Mouse (Mus musculus): ENCODE measurements around the gene Trib3. TPM values are rescaled to one million over a fixed set of nuclear protein-coding genes. Genes with fewer than 3 reads are reported as not detected.
A peak's percentile ranks its signal among the peaks of the same experiment; 100 is the strongest.

Trib3 gene
- polyA plus RNA-seq, 1 experiment, result 27.6 TPM

GRCm38 (mm10) chr2:152327980-152328379 lies 15.9 kb downstream of the Trib3 start:
- TF ChIP-seq CEBPB (IDR thresholded peaks at IDR 0.05; ENCODE audit: low read depth), result no peak
- no peak for TF ChIP-seq CTCF (IDR thresholded peaks at IDR 0.05; ENCODE audit: control insufficient read depth, insufficient read depth, insufficient read length)
- TF ChIP-seq MYOD1 (IDR thresholded peaks at IDR 0.05; ENCODE audit: control insufficient read depth, insufficient read length, low read depth), result no peak
- H3K79me2 ChIP-seq (ENCODE audit: control insufficient read depth, insufficient read depth), result peaks cover 42% of the 10 kb centered on the region
- H3K4me3 ChIP-seq (ENCODE audit: insufficient read depth, poor library complexity, severe bottlenecking), result no peak overlapping the region
- H3K27me3 ChIP-seq (ENCODE audit: control insufficient read depth, insufficient read depth, insufficient read length), result no peaks in the 10 kb centered on the region
- peaks cover 25% of the 10 kb centered on the region for H3K79me3 ChIP-seq (ENCODE audit: low read depth)
- no peak overlapping the region for H3ac ChIP-seq (ENCODE audit: control insufficient read depth, insufficient read length, low read depth)
- H3K36me3 ChIP-seq (ENCODE audit: control insufficient read depth, insufficient read depth), result peaks cover 63% of the 10 kb centered on the region

GRCm38 (mm10) chr2:152326654-152327053 lies 17.2 kb downstream of the Trib3 start:
- H3K4me3 ChIP-seq (ENCODE audit: insufficient read depth, poor library complexity, severe bottlenecking), result no peak overlapping the region
- no peak overlapping the region for H3ac ChIP-seq (ENCODE audit: control insufficient read depth, insufficient read length, low read depth)
- H3K27me3 ChIP-seq (ENCODE audit: control insufficient read depth, insufficient read depth, insufficient read length), result no peaks in the 10 kb centered on the region
- H3K79me3 ChIP-seq (ENCODE audit: low read depth), result peaks cover 22% of the 10 kb centered on the region
- TF ChIP-seq USF1 (IDR thresholded peaks at IDR 0.05; ENCODE audit: low read depth), result peak; percentile 18
- TF ChIP-seq CEBPB (IDR thresholded peaks at IDR 0.05; ENCODE audit: low read depth), result no peak
- TF ChIP-seq CTCF (IDR thresholded peaks at IDR 0.05; ENCODE audit: control insufficient read depth, insufficient read depth, insufficient read length), result no peak
- TF ChIP-seq MYOG (IDR thresholded peaks at IDR 0.05; ENCODE audit: control insufficient read depth, extremely low read depth, insufficient read length), result no peak
- peak; percentile 22 for TF ChIP-seq MYOD1 (IDR thresholded peaks at IDR 0.05; ENCODE audit: control insufficient read depth, insufficient read length, low read depth)
- TF ChIP-seq MAX (IDR thresholded peaks at IDR 0.05), result peak; percentile 91
- peak; percentile 66 for TF ChIP-seq FOSL1 (IDR thresholded peaks at IDR 0.05; ENCODE audit: insufficient read depth, low read length, poor library complexity, severe bottlenecking)
- peaks cover 70% of the 10 kb centered on the region for H3K36me3 ChIP-seq (ENCODE audit: control insufficient read depth, insufficient read depth)
- H3K79me2 ChIP-seq (ENCODE audit: control insufficient read depth, insufficient read depth), result peaks cover 38% of the 10 kb centered on the region

DNA sequence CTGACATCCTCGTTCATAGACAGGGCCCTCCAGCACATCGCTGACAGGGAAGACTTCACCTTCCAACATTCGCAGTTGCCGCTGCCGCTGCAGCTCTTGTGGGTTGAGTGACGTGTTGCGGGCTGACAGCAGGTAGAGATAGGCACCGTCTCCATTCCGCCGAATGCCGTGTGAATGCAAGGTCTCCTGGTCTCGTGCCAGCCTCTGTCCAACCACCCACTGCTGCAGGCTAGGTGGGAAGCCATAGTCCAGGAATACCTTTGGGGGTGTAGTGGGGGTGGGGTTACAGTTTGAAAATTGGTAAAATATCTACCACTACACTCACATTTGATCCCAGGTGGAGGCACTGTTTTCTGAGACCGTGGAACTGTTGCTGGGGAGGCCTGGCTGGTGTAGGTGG lies 17.7 kb downstream of the Trib3 start:
- TF ChIP-seq CTCF (IDR thresholded peaks at IDR 0.05; ENCODE audit: control insufficient read depth, insufficient read depth, insufficient read length), result no peak
- no peak for TF ChIP-seq FOSL1 (IDR thresholded peaks at IDR 0.05; ENCODE audit: insufficient read depth, low read length, poor library complexity, severe bottlenecking)
- TF ChIP-seq CEBPB (IDR thresholded peaks at IDR 0.05; ENCODE audit: low read depth), result no peak
- no peak for TF ChIP-seq USF1 (IDR thresholded peaks at IDR 0.05; ENCODE audit: low read depth)
- no peak for TF ChIP-seq MAX (IDR thresholded peaks at IDR 0.05)
- TF ChIP-seq MYOG (IDR thresholded peaks at IDR 0.05; ENCODE audit: control insufficient read depth, extremely low read depth, insufficient read length), result no peak
- no peak for TF ChIP-seq MYOD1 (IDR thresholded peaks at IDR 0.05; ENCODE audit: control insufficient read depth, insufficient read length, low read depth)
- no peak overlapping the region for H3ac ChIP-seq (ENCODE audit: control insufficient read depth, insufficient read length, low read depth)
- peaks cover 33% of the 10 kb centered on the region for H3K79me2 ChIP-seq (ENCODE audit: control insufficient read depth, insufficient read depth)
- no peaks in the 10 kb centered on the region for H3K27me3 ChIP-seq (ENCODE audit: control insufficient read depth, insufficient read depth, insufficient read length)
- peaks cover 17% of the 10 kb centered on the region for H3K79me3 ChIP-seq (ENCODE audit: low read depth)
- H3K4me3 ChIP-seq (ENCODE audit: insufficient read depth, poor library complexity, severe bottlenecking), result no peak overlapping the region
- H3K36me3 ChIP-seq (ENCODE audit: control insufficient read depth, insufficient read depth), result peaks cover 72% of the 10 kb centered on the region

DNA sequence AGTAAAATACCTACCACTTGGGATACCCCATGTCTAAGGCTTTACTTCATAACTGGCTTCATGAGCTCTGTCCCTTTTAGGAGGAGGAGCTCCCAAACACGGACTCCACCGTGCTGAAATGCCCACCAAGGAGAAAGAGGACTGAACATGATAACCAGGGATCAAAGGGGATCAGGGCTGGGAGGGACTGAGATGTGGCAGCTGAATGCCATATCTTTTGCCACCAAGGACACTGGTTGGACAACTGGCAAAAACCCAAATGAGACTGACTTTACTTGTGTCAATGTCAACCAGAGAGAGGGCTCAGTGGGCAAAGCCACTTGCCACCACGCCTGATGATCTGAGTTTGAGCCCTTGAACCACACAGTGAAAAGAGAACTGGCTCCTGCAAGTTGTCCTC lies 19.0 kb downstream of the Trib3 start:
- no peaks in the 10 kb centered on the region for H3K27me3 ChIP-seq (ENCODE audit: control insufficient read depth, insufficient read depth, insufficient read length)
- peaks cover 20% of the 10 kb centered on the region for H3K79me2 ChIP-seq (ENCODE audit: control insufficient read depth, insufficient read depth)
- H3K79me3 ChIP-seq (ENCODE audit: low read depth), result peaks cover 4% of the 10 kb centered on the region
- no peak overlapping the region for H3ac ChIP-seq (ENCODE audit: control insufficient read depth, insufficient read length, low read depth)
- H3K4me3 ChIP-seq (ENCODE audit: insufficient read depth, poor library complexity, severe bottlenecking), result no peak overlapping the region
- TF ChIP-seq CTCF (IDR thresholded peaks at IDR 0.05; ENCODE audit: control insufficient read depth, insufficient read depth, insufficient read length), result no peak
- TF ChIP-seq MYOG (IDR thresholded peaks at IDR 0.05; ENCODE audit: control insufficient read depth, extremely low read depth, insufficient read length), result no peak
- no peak for TF ChIP-seq MAX (IDR thresholded peaks at IDR 0.05)
- no peak for TF ChIP-seq MYOD1 (IDR thresholded peaks at IDR 0.05; ENCODE audit: control insufficient read depth, insufficient read length, low read depth)
- no peak for TF ChIP-seq CEBPB (IDR thresholded peaks at IDR 0.05; ENCODE audit: low read depth)
- TF ChIP-seq USF1 (IDR thresholded peaks at IDR 0.05; ENCODE audit: low read depth), result no peak
- no peak for TF ChIP-seq FOSL1 (IDR thresholded peaks at IDR 0.05; ENCODE audit: insufficient read depth, low read length, poor library complexity, severe bottlenecking)
- peaks cover 67% of the 10 kb centered on the region for H3K36me3 ChIP-seq (ENCODE audit: control insufficient read depth, insufficient read depth)

- Histone ChIP-seq H3K27me3 (ENCODE audit: control insufficient read depth, insufficient read depth, insufficient read length) (no peaks in the 10 kb centered on the region), H3ac (ENCODE audit: control insufficient read depth, insufficient read length, low read depth) (no peak overlapping the region), H3K79me3 (ENCODE audit: low read depth) (peaks cover under 1% of the 10 kb centered on the region), H3K79me2 (ENCODE audit: control insufficient read depth, insufficient read depth) (peaks cover 11% of the 10 kb centered on the region), H3K36me3 (ENCODE audit: control insufficient read depth, insufficient read depth) (peaks cover 71% of the 10 kb centered on the region), H3K4me3 (ENCODE audit: insufficient read depth, poor library complexity, severe bottlenecking) (no peak overlapping the region)
- TF ChIP-seq MYOD1 (IDR thresholded peaks at IDR 0.05; ENCODE audit: control insufficient read depth, insufficient read length, low read depth) (no peak), USF1 (IDR thresholded peaks at IDR 0.05; ENCODE audit: low read depth) (no peak), MYOG (IDR thresholded peaks at IDR 0.05; ENCODE audit: control insufficient read depth, extremely low read depth, insufficient read length) (no peak), CTCF (IDR thresholded peaks at IDR 0.05; ENCODE audit: control insufficient read depth, insufficient read depth, insufficient read length) (no peak), CEBPB (IDR thresholded peaks at IDR 0.05; ENCODE audit: low read depth) (no peak), FOSL1 (IDR thresholded peaks at IDR 0.05; ENCODE audit: insufficient read depth, low read length, poor library complexity, severe bottlenecking) (no peak), MAX (IDR thresholded peaks at IDR 0.05) (no peak)
Measured at GRCm38 (mm10) chr2:152323971-152324370, 19.9 kb downstream of the Trib3 start.

GRCm38 (mm10) chr2:152322198-152322597 lies 21.6 kb downstream of the Trib3 start:
- TF ChIP-seq MYOG (IDR thresholded peaks at IDR 0.05; ENCODE audit: control insufficient read depth, extremely low read depth, insufficient read length), result no peak
- TF ChIP-seq FOSL1 (IDR thresholded peaks at IDR 0.05; ENCODE audit: insufficient read depth, low read length, poor library complexity, severe bottlenecking), result no peak
- TF ChIP-seq CEBPB (IDR thresholded peaks at IDR 0.05; ENCODE audit: low read depth), result no peak
- TF ChIP-seq MAX (IDR thresholded peaks at IDR 0.05), result no peak
- no peak for TF ChIP-seq CTCF (IDR thresholded peaks at IDR 0.05; ENCODE audit: control insufficient read depth, insufficient read depth, insufficient read length)
- no peak for TF ChIP-seq MYOD1 (IDR thresholded peaks at IDR 0.05; ENCODE audit: control insufficient read depth, insufficient read length, low read depth)
- no peak for TF ChIP-seq USF1 (IDR thresholded peaks at IDR 0.05; ENCODE audit: low read depth)
- H3K36me3 ChIP-seq (ENCODE audit: control insufficient read depth, insufficient read depth), result peaks cover 65% of the 10 kb centered on the region
- H3K79me3 ChIP-seq (ENCODE audit: low read depth), result no peaks in the 10 kb centered on the region
- H3K27me3 ChIP-seq (ENCODE audit: control insufficient read depth, insufficient read depth, insufficient read length), result no peaks in the 10 kb centered on the region
- no peak overlapping the region for H3ac ChIP-seq (ENCODE audit: control insufficient read depth, insufficient read length, low read depth)
- H3K4me3 ChIP-seq (ENCODE audit: insufficient read depth, poor library complexity, severe bottlenecking), result no peak overlapping the region
- H3K79me2 ChIP-seq (ENCODE audit: control insufficient read depth, insufficient read depth), result peaks cover 7% of the 10 kb centered on the region
